Mouse (Mus musculus) cerebellum, adult 11 months (tissue): ENCODE results near the gene Gnpat.

Experiments used
- DNase-seq: peaks from one replicate; pipeline ENCODE4 v3.0.0; 2022

Gene Gnpat

GRCm38 (mm10) chr8:124909936-124910335 is 47.1 kb downstream of the Gnpat start:
- DNase-seq = no peak

GRCm38 (mm10) chr8:124910349-124910748 is 47.5 kb downstream of the Gnpat start:
- DNase-seq = peak; percentile 83

- DNase-seq = no peak
These were observed 49.4 kb downstream of the Gnpat start for GRCm38 (mm10) chr8:124911938-124912872.

GRCm38 (mm10) chr8:124914061-124914460 is 51.2 kb downstream of the Gnpat start:
- no peak for DNase-seq

- DNase-seq = peak; percentile 40
These were observed 55.1 kb downstream of the Gnpat start for GRCm38 (mm10) chr8:124917741-124918484.

- no peak for DNase-seq
These were observed 58.8 kb downstream of the Gnpat start for GRCm38 (mm10) chr8:124921369-124922279.

- no peak for DNase-seq
These were observed 59.8 kb downstream of the Gnpat start for GRCm38 (mm10) chr8:124922490-124923089.

GRCm38 (mm10) chr8:124923971-124924652 is 61.3 kb downstream of the Gnpat start:
- DNase-seq = no peak

- DNase-seq = no peak
These were observed 62.9 kb downstream of the Gnpat start for GRCm38 (mm10) chr8:124925544-124926266.

- no peak for DNase-seq
These were observed 63.5 kb downstream of the Gnpat start for GRCm38 (mm10) chr8:124926351-124926771.

- no peak for DNase-seq
These were observed 66.2 kb downstream of the Gnpat start for GRCm38 (mm10) chr8:124929006-124929405.

GRCm38 (mm10) chr8:124930086-124930485 is 67.3 kb downstream of the Gnpat start:
- no peak for DNase-seq

GRCm38 (mm10) chr8:124930649-124931048 is 67.8 kb downstream of the Gnpat start:
- no peak for DNase-seq

- no peak for DNase-seq
These were observed 69.6 kb downstream of the Gnpat start for GRCm38 (mm10) chr8:124932435-124932834.

- no peak for DNase-seq
These were observed 72.3 kb downstream of the Gnpat start for GRCm38 (mm10) chr8:124935116-124935515.

GRCm38 (mm10) chr8:124936699-124937098 is 73.9 kb downstream of the Gnpat start:
- DNase-seq = no peak

- DNase-seq = no peak
These were observed 74.5 kb downstream of the Gnpat start for GRCm38 (mm10) chr8:124937293-124937692.
